Mouse (Mus musculus) neural tube, embryonic 13.5 days (tissue): ENCODE data around the gene 3110040M04Rik. TPM values are rescaled to one million over a fixed set of nuclear protein-coding genes. Genes with fewer than 3 reads are reported as not detected.

ENCODE experiments used
- ATAC-seq: fragments of 200-750 bp; cut with Nextera tagmentation; 2 replicates; pipeline ENCODE4 v1.8.0; 2017; ENCODE audit warnings: low read depth, mild to moderate bottlenecking, moderate TSS enrichment, moderate library complexity
- H3K27ac ChIP-seq: fragments of 300-500 bp; sonication (generic); replicated peaks from 2 replicates; pipeline ENCODE4 v1.5.1; 2015; ENCODE audit warnings: moderate library complexity, mild to moderate bottlenecking, inconsistent platforms
- H3K27me3 ChIP-seq: fragments of 300-500 bp; sonication (generic); 2 replicates; pipeline ENCODE4 v1.6.1; 2015; ENCODE audit warnings: mild to moderate bottlenecking, inconsistent platforms
- H3K36me3 ChIP-seq: fragments of 300-500 bp; sonication (generic); 2 replicates; pipeline ENCODE4 v1.6.1; 2015; ENCODE audit warnings: mild to moderate bottlenecking, inconsistent platforms
- H3K4me1 ChIP-seq: fragments of 300-500 bp; sonication (generic); replicated peaks from 2 replicates; pipeline ENCODE4 v1.6.1; 2015; ENCODE audit warnings: inconsistent platforms
- H3K4me2 ChIP-seq: fragments of 300-500 bp; sonication (generic); 2 replicates; pipeline ENCODE4 v1.6.1; 2015; ENCODE audit warnings: inconsistent platforms, mild to moderate bottlenecking, moderate library complexity
- H3K4me3 ChIP-seq: fragments of 300-500 bp; sonication (generic); 2 replicates; pipeline ENCODE4 v1.5.1; 2015; ENCODE audit warnings: mild to moderate bottlenecking, inconsistent platforms
- H3K9ac ChIP-seq: fragments of 300-500 bp; sonication (generic); 2 replicates; pipeline ENCODE4 v1.6.1; 2015; ENCODE audit warnings: moderate library complexity, mild to moderate bottlenecking, inconsistent platforms
- H3K9me3 ChIP-seq: fragments of 300-500 bp; sonication (generic); 2 replicates; pipeline ENCODE4 v1.6.1; 2016; ENCODE audit warnings: inconsistent platforms
- WGBS: fragments of 180-500 bp; shearing (Covaris S2); methylation state at CpG from one replicate; pipeline ENCODE4 v1.1.7; 2015; 5-methylcytosine and 5-hydroxymethylcytosine counted together
- polyA plus RNA-seq: library from polyadenylated mRNA; unstranded; fragments of >200 nt; fragmentation: Nextera tagmentation; extraction: Ambion mirVana; gene quantifications from 2 replicates; pipeline ENCODE4 v1.2.1, GENCODE M21; 2015

Gene 3110040M04Rik
- polyA plus RNA-seq, 1 experiment from 2014 or later = not detected

- ATAC-seq = no peak
- peaks cover 7% of the 10 kb centered on the region for H3K9me3 ChIP-seq
- H3K4me2 ChIP-seq = no peak overlapping the region
- no peak overlapping the region for H3K27ac ChIP-seq
- H3K9ac ChIP-seq = no peak overlapping the region
- WGBS = 88% methylated on average over 10 of the region's 10 CpGs
- no peak overlapping the region for H3K4me3 ChIP-seq
- no peaks in the 10 kb centered on the region for H3K36me3 ChIP-seq
- H3K4me1 ChIP-seq = no peaks in the 10 kb centered on the region
- H3K27me3 ChIP-seq = no peaks in the 10 kb centered on the region
Measured at GRCm38 (mm10) chr1:151245165-151245564, 41.2 kb downstream of the 3110040M04Rik start.

- peaks cover 4% of the 10 kb centered on the region for H3K4me1 ChIP-seq
Measured at GRCm38 (mm10) chr1:151245846-151246245, 41.9 kb downstream of the 3110040M04Rik start.

GRCm38 (mm10) chr1:151250109-151250508 lies 46.2 kb downstream of the 3110040M04Rik start:
- no peak overlapping the region for H3K27ac ChIP-seq
- no peaks in the 10 kb centered on the region for H3K27me3 ChIP-seq
- no peak overlapping the region for H3K4me2 ChIP-seq
- H3K36me3 ChIP-seq = no peaks in the 10 kb centered on the region
- H3K4me1 ChIP-seq = peaks cover 8% of the 10 kb centered on the region
- WGBS = 88% methylated on average over 3 of the region's 3 CpGs
- H3K9me3 ChIP-seq = no peaks in the 10 kb centered on the region
- no peak overlapping the region for H3K4me3 ChIP-seq
- no peak overlapping the region for H3K9ac ChIP-seq
- ATAC-seq = no peak

More at GRCm38 (mm10) chr1:151245846-151246245, 41.9 kb downstream of the 3110040M04Rik start:
- H3K9ac ChIP-seq = no peak overlapping the region
- no peak overlapping the region for H3K27ac ChIP-seq
- H3K27me3 ChIP-seq = no peaks in the 10 kb centered on the region
- no peaks in the 10 kb centered on the region for H3K36me3 ChIP-seq
- H3K9me3 ChIP-seq = 0 out of 2 replicates have a peak, but pooled peaks cover under 1% of the 10 kb centered on the region
- H3K4me2 ChIP-seq = no peak overlapping the region
- WGBS = 67% methylated on average over 2 of the region's 2 CpGs
- no peak overlapping the region for H3K4me3 ChIP-seq
- no peak for ATAC-seq

- Histone ChIP-seq H3K9ac (no peak overlapping the region), H3K27me3 (no peaks in the 10 kb centered on the region), H3K4me2 (0 out of 2 replicates have a peak overlapping the region, but pooled peaks have one; percentile 13), H3K36me3 (no peaks in the 10 kb centered on the region), H3K9me3 (no peaks in the 10 kb centered on the region), H3K4me1 (peaks cover 8% of the 10 kb centered on the region), H3K27ac (0 out of 2 replicates have a peak overlapping the region, but pooled peaks have one; percentile 5), H3K4me3 (no peak overlapping the region)
- ATAC-seq = no peak
- 50% methylated on average over 18 of the region's 18 CpGs for WGBS
Measured at GRCm38 (mm10) chr1:151250529-151251193, 46.7 kb downstream of the 3110040M04Rik start.

GRCm38 (mm10) chr1:151251194-151252010 lies 47.5 kb downstream of the 3110040M04Rik start:
- H3K4me2 ChIP-seq = 0 out of 2 replicates have a peak overlapping the region, but pooled peaks have one; percentile 13
- WGBS = 83% methylated on average over 14 of the region's 14 CpGs
- no peaks in the 10 kb centered on the region for H3K27me3 ChIP-seq

More at GRCm38 (mm10) chr1:151251194-151252010, 47.5 kb downstream of the 3110040M04Rik start:
- ATAC-seq = no peak
- no peak overlapping the region for H3K4me3 ChIP-seq
- H3K9ac ChIP-seq = no peak overlapping the region
- 0 out of 2 replicates have a peak overlapping the region, but pooled peaks have one; percentile 5 for H3K27ac ChIP-seq
- H3K9me3 ChIP-seq = no peaks in the 10 kb centered on the region
- H3K4me1 ChIP-seq = peaks cover 8% of the 10 kb centered on the region
- no peaks in the 10 kb centered on the region for H3K36me3 ChIP-seq

Other genes starting within 250 kb of the 3110040M04Rik start
- 2.5 and 4.7 TPM in 2 replicates for gene Hmcn1, start 210.7 kb upstream of the 3110040M04Rik start, polyA plus RNA-seq
- 0.14 TPM in 1 of 2 replicates, not detected in the other for gene Gm47985, start 21.6 kb upstream of the 3110040M04Rik start, polyA plus RNA-seq
- not detected in 2 replicates for gene Gm8947, start 11.7 kb upstream of the 3110040M04Rik start, polyA plus RNA-seq
- not detected in 2 replicates for gene Gm47995, start 5.7 kb upstream of the 3110040M04Rik start, polyA plus RNA-seq
- gene Gm47996, start 6.0 kb downstream of the 3110040M04Rik start, polyA plus RNA-seq = not detected in 2 replicates
- 248 and 284 TPM in 2 replicates for gene Ivns1abp, start 140.4 kb downstream of the 3110040M04Rik start, polyA plus RNA-seq
- 15.5 and 20.2 TPM in 2 replicates for gene Swt1, start 224.3 kb downstream of the 3110040M04Rik start, polyA plus RNA-seq
- 56.2 TPM in 2 replicates for gene Trmt1l, start 224.4 kb downstream of the 3110040M04Rik start, polyA plus RNA-seq